Mouse (Mus musculus): ENCODE measurements at regions not wholly inside any gene's neighbourhood (a gene's known extent, or its start where the extent isn't known, plus 50 kb on each side); places are given as distances from the start of the nearest gene placed in this dataset.

GRCm38 (mm10) chr16:12960885-12961284 lies 148.6 kb upstream of the Ercc4 start:
- no peak for TF ChIP-seq EP300 (IDR thresholded peaks at IDR 0.05; ENCODE audit: low read depth)
- TF ChIP-seq CTCF (IDR thresholded peaks at IDR 0.05; ENCODE audit: low read depth) = no peak
